Mouse (Mus musculus) C2C12 (cell line): Measurements from ENCODE around the gene Tgm7. TPM values are rescaled to one million over a fixed set of nuclear protein-coding genes. Genes with fewer than 3 reads are reported as not detected.

Experiments used
- H3K27me3 ChIP-seq: one replicate; pipeline ENCODE4 v1.6.1; 2011; ENCODE audit not compliant: control insufficient read depth, insufficient read depth, insufficient read length
- H3K36me3 ChIP-seq: one replicate; pipeline ENCODE4 v1.6.1; 2011; ENCODE audit not compliant: control insufficient read depth, insufficient read depth
- H3K4me3 ChIP-seq: one replicate; pipeline ENCODE4 v1.5.1; 2011; ENCODE audit warnings: mild to moderate bottlenecking, control low read depth; ENCODE audit not compliant: poor library complexity, insufficient read depth, severe bottlenecking
- H3K79me2 ChIP-seq: one replicate; pipeline ENCODE4 v1.6.1; 2011; ENCODE audit not compliant: control insufficient read depth, insufficient read depth
- H3K79me3 ChIP-seq: one replicate; pipeline ENCODE4 v1.6.1; 2011; ENCODE audit warnings: low read depth, control low read depth
- H3ac ChIP-seq: one replicate; pipeline ENCODE3; 2011; ENCODE audit warnings: low read depth; ENCODE audit not compliant: control insufficient read depth, insufficient read length
- CEBPB ChIP-seq: IDR thresholded peaks from one replicate; pipeline ENCODE4 v1.6.1; 2011; ENCODE audit warnings: low read depth, mild to moderate bottlenecking, control low read depth, moderate library complexity
- CTCF ChIP-seq: IDR thresholded peaks from one replicate; pipeline ENCODE4 v1.5.1; 2011; ENCODE audit not compliant: control insufficient read depth, insufficient read depth, insufficient read length
- FOSL1 ChIP-seq: IDR thresholded peaks from one replicate; pipeline ENCODE4 v1.8.0; 2011; ENCODE audit warnings: mild to moderate bottlenecking, low read length; ENCODE audit not compliant: poor library complexity, insufficient read depth, severe bottlenecking
- MAX ChIP-seq: IDR thresholded peaks from one replicate; pipeline ENCODE4 v1.6.1; 2011; ENCODE audit warnings: mild to moderate bottlenecking, control low read depth
- MYOD1 ChIP-seq: IDR thresholded peaks from one replicate; pipeline ENCODE4 v1.6.1; 2011; ENCODE audit warnings: low read depth; ENCODE audit not compliant: control insufficient read depth, insufficient read length
- MYOG ChIP-seq: IDR thresholded peaks from one replicate; pipeline ENCODE4 v1.6.1; 2011; ENCODE audit not compliant: control insufficient read depth, insufficient read length; ENCODE audit errors: extremely low read depth
- USF1 ChIP-seq: IDR thresholded peaks from one replicate; pipeline ENCODE4 v1.6.1; 2011; ENCODE audit warnings: low read depth, mild to moderate bottlenecking, control low read depth, moderate library complexity
- polyA plus RNA-seq: library from polyadenylated mRNA; unstranded; fragments of >200 nt; fragmentation: generic; extraction: Trizol; gene quantifications from one replicate; pipeline ENCODE4 v1.2.1, GENCODE M21; 2012; ENCODE audit warnings: missing spikeins

The Tgm7 gene
- polyA plus RNA-seq, 1 experiment: not detected

- no peaks in the 10 kb centered on the region for H3K36me3 ChIP-seq
- peaks cover 4% of the 10 kb centered on the region for H3K27me3 ChIP-seq
- no peak overlapping the region for H3ac ChIP-seq
- H3K79me2 ChIP-seq: no peaks in the 10 kb centered on the region
- no peak for TF ChIP-seq MYOD1
- TF ChIP-seq USF1: no peak
- no peak for TF ChIP-seq CEBPB
- no peak for TF ChIP-seq MAX
- no peak for TF ChIP-seq CTCF
- TF ChIP-seq FOSL1: no peak
- TF ChIP-seq MYOG: no peak
- no peak overlapping the region for H3K4me3 ChIP-seq
- H3K79me3 ChIP-seq: no peaks in the 10 kb centered on the region
Measured at GRCm38 (mm10) chr2:121061315-121061714, 48.3 kb downstream of the Tgm7 start.

- no peak overlapping the region for H3ac ChIP-seq
- H3K79me2 ChIP-seq: no peaks in the 10 kb centered on the region
- peaks cover 4% of the 10 kb centered on the region for H3K27me3 ChIP-seq
- no peaks in the 10 kb centered on the region for H3K36me3 ChIP-seq
- TF ChIP-seq MYOD1: no peak
- no peak for TF ChIP-seq FOSL1
- no peak for TF ChIP-seq MYOG
- TF ChIP-seq CTCF: no peak
- TF ChIP-seq USF1: no peak
- no peak for TF ChIP-seq MAX
- TF ChIP-seq CEBPB: no peak
- H3K4me3 ChIP-seq: no peak overlapping the region
- H3K79me3 ChIP-seq: no peaks in the 10 kb centered on the region
Measured at GRCm38 (mm10) chr2:121057997-121058396, 51.6 kb downstream of the Tgm7 start.

- no peaks in the 10 kb centered on the region for H3K79me3 ChIP-seq
- no peaks in the 10 kb centered on the region for H3K36me3 ChIP-seq
- no peaks in the 10 kb centered on the region for H3K79me2 ChIP-seq
- H3ac ChIP-seq: no peak overlapping the region
- H3K4me3 ChIP-seq: no peak overlapping the region
- TF ChIP-seq USF1 (no peak), CTCF (no peak), FOSL1 (no peak), MYOD1 (no peak), CEBPB (no peak), MAX (no peak), MYOG (no peak)
- H3K27me3 ChIP-seq: peaks cover 12% of the 10 kb centered on the region
Measured at GRCm38 (mm10) chr2:121055915-121056314, 53.7 kb downstream of the Tgm7 start.

DNA sequence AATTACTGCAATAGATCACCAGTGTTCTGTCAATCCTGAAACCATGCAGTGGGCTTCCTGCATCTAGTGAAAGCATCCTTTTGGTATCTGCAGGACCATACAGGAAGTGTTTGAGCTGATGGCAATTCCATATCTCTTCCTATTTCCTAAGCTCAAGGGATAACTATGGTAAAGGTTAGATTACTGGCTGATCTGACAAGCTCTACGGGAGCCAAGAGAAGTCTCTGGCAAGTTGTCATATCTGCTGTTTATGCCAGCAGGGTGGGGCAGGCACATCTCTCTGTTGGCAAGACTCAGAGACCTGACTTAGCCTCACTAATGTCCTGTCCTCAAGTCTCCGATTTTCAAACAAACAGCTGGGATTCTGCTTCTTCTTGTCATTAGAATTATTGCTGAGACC is 55.5 kb downstream of the Tgm7 start:
- Histone ChIP-seq H3K27me3 (peaks cover 17% of the 10 kb centered on the region), H3K79me3 (no peaks in the 10 kb centered on the region), H3ac (no peak overlapping the region), H3K79me2 (no peaks in the 10 kb centered on the region), H3K36me3 (no peaks in the 10 kb centered on the region), H3K4me3 (no peak overlapping the region)
- TF ChIP-seq MYOG (no peak), MAX (no peak), FOSL1 (no peak), MYOD1 (no peak), CTCF (no peak), USF1 (no peak), CEBPB (no peak)

DNA sequence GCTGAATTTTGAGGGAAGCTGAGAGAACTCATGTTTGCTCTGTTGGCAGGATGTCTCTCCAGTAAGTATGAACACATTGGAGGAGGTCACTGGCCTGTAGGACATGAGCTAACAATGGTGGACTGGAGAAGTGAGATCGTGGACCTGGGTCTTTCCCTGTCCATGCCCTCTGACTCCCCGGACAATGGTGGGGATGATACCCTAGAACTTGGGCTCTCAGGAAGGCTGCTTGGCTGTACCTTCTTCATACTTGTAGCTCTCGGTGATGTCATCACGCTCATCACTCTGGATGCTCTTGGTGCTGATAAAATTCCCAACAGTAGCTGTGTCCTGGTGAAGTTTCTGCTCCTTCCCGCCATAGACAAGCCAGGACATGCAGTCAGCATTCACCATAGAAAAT is 57.4 kb downstream of the Tgm7 start:
- Histone ChIP-seq H3K36me3 (no peaks in the 10 kb centered on the region), H3ac (no peak overlapping the region), H3K27me3 (peaks cover 17% of the 10 kb centered on the region), H3K79me2 (no peaks in the 10 kb centered on the region), H3K79me3 (no peaks in the 10 kb centered on the region), H3K4me3 (no peak overlapping the region)
- no peak for TF ChIP-seq MYOG
- TF ChIP-seq MYOD1: no peak
- TF ChIP-seq CTCF: no peak
- TF ChIP-seq CEBPB: no peak

DNA sequence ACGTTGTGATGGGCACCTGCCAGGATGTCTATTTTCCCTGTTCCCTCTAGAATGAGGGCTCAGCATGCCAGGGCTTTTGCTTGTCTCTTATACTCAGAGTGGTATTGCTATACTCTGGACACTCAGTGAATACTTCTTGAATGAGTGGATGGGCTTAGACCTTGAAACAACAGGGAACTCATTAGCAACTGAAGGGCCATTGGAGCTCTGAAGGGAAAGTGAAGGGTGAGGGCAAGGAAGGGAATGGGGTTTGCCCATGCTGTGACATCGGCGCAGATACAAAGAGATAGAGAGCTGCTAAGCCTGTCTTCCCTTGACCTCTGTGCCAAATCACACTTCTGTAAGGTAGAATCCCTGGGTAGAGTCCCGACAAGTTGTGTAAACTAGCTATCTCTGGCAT is 63.9 kb downstream of the Tgm7 start:
- no peak for TF ChIP-seq FOSL1
- Histone ChIP-seq H3K4me3 (no peak overlapping the region), H3K27me3 (peaks cover 25% of the 10 kb centered on the region), H3K36me3 (no peaks in the 10 kb centered on the region), H3K79me2 (no peaks in the 10 kb centered on the region), H3K79me3 (no peaks in the 10 kb centered on the region), H3ac (no peak overlapping the region)

Other genes starting within 250 kb of the Tgm7 start
- gene Ubr1, start 139.1 kb downstream of the Tgm7 start, polyA plus RNA-seq: 5.6 TPM
- gene Tmem62, start 132.8 kb downstream of the Tgm7 start, polyA plus RNA-seq: 4.9 TPM
- 21.1 TPM for gene Ccndbp1, start 101.4 kb downstream of the Tgm7 start, polyA plus RNA-seq
- gene Epb42, start 72.7 kb downstream of the Tgm7 start, polyA plus RNA-seq: not detected
- 0.13 TPM for gene Tgm5, start 24.0 kb downstream of the Tgm7 start, polyA plus RNA-seq
- gene Adal, start 30.6 kb upstream of the Tgm7 start, polyA plus RNA-seq: 1.6 TPM
- gene Lcmt2, start 30.9 kb upstream of the Tgm7 start, polyA plus RNA-seq: 3.6 TPM
- 16.7 TPM for gene Tubgcp4, start 60.9 kb upstream of the Tgm7 start, polyA plus RNA-seq
- 3.1 TPM for gene Zscan29, start 61.3 kb upstream of the Tgm7 start, polyA plus RNA-seq
- 13.3 TPM for gene Trp53bp1, start 161.6 kb upstream of the Tgm7 start, polyA plus RNA-seq
- gene Map1a, start 179.8 kb upstream of the Tgm7 start, polyA plus RNA-seq: 23.9 TPM
- gene Ppip5k1, start 245.6 kb upstream of the Tgm7 start, polyA plus RNA-seq: 5.8 TPM
- gene Ckmt1, start 247.9 kb upstream of the Tgm7 start, polyA plus RNA-seq: 0.23 TPM